Mouse (Mus musculus) urinary bladder, postnatal 36 days (tissue): Measurements from ENCODE around the gene Gm43518.

ENCODE experiments used
- DNase-seq, 2 experiments: peaks; one replicate each; pipeline ENCODE4 v3.0.0; 2022; ENCODE audit warnings: low spot score in 2 of 2, mixed read lengths in 1 of 2

Gm43518 gene

DNA sequence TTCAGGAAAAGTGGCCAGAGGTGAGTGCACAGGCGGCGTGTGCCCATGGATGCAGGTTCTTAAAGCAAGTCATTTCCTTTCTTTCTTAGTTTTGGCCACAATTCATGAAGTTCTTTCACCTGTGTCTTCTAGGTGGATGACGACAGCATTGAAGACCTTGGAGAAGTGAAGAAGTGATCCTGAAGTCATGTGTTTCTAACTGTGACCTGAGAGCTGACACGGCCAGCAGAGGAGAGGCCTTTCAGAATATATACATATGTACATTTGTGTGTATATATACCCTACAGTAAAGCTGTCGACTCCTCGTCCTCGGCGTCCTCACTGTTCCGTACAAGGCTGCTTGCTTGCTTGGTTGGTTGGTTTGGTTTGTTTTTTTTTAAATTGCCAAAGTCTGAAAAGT is at the start of gene Gm43518:
Gene Gm43518, plus strand, starts transcription at position 301 of the 400 bp plus-strand sequence.
- DNase-seq, result no peak

DNA sequence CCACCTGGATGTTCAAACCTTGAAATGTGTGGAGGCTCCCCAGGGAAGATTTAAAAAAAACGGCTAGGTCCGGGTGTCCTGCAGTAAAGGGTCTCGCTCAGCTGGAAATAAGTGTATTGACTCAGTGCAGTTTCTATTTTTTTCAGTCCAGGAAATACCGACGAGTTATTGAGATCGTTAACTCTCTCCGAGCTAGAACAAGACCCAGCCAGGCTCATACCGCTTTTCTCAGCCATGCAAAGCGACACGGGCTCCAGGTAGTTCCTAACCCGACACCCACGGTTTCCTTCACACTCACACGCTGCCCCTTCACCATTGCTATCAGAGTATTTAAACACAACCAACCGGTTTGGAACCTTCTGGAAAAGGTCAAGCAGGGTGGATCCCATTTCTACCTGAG is 49.2 kb upstream of the Gm43518 start:
- DNase-seq, result no peak

DNA sequence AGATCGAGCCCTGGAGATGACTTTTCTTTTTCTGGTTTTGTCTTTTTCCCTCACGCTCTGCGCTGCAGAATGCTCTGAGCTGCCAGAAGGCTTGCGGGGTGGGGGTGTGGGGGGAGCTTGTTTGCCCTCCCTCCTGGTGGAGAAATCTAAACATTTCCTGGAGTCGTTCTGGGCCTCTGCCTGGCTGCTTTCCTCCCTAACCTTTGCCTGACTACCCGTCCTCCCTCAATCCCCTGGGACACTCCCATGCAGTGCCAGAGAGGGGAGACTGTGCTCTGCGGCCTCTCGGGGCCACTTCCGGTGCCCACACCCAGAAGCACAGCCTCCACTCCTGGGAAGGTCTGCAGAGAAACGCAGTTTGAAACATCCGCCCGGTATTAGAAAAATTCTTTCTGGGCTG is 47.3 kb upstream of the Gm43518 start, which contains the start of gene Hcar1:
Gene Hcar1, minus strand, starts transcription at position 93 of the 400 bp plus-strand sequence.
- DNase-seq, result peak in 1 of 2 experiments; percentile 68

DNA sequence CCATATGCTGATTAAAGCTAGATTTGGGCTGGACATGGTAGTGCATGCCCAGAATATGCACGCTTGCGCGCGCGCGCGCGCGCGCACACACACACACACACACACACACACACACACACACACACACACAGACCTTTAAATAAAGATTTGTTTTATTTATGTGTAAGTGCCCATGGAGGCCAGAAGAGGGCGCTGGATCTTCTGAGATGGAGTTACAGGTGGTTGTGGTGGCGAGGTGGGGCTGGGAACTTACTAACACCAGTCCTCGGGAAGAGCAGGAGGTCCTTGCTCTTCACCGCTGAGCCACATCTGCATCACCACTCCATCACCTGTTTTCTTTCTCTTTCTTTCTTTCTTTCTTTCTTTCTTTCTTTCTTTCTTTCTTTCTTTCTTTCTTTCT is 46.4 kb upstream of the Gm43518 start:
- no peak for DNase-seq

DNA sequence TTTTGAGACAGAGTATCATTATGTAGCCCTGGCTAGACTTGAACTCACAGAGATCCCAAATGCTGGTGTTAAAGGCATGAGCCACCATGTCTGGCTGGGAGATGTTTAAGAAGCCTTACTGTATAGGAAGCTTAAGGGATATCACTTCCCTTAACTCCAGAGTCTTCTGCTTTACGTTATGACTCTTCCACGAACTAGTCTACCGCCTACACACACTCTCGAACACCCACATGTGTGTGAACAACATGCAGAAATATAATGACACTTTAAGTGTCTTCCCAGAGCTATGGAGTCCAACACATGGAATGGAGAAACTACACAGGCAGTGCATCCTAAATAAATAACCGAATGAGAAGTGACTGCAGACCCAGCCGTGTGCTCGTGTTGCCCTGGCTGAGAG is 43.3 kb upstream of the Gm43518 start:
- no peak for DNase-seq

DNA sequence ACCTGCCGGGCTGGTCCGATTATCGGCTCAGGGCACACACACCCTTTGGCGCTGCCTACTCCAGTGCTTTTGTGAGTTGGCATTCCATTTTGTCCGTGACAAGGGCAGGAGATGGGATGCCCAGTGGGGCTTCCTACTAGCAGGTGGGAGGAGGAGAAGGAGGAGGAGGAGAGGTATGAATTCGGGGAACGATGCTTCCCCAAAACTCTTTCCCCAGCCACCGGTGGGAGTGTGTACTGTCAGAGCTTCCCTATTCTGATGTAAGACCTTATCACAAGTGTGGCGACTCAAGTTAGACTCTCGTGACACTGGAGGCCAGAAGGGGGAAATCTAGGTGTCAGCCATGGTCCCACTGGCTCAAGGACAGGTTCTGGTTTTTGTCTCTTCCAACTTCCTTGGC is 42.9 kb upstream of the Gm43518 start:
- DNase-seq, result no peak

DNA sequence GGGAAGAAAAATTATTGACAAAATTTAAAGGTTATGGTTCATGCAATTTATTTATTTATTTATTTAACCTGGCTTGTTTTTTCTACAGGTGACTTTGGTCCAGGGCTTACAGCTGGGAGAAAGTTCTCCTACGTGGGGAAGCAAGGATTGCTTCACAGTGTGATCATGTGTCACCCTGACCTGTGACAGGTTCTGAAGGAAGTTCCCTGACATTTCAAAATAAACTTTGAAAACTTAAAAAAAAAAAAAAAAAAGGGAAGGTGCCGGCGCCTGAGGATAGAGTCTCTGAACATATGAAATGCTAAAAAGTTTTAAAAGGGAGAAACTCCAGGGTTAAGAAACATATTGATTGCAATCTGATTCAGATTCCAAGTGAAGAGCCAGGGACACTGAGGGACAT is 40.9 kb upstream of the Gm43518 start:
- no peak for DNase-seq

- no peak for DNase-seq
These were observed 36.9 kb upstream of the Gm43518 start for GRCm38 (mm10) chr5:123890312-123890711.

GRCm38 (mm10) chr5:123890987-123891386 is 36.2 kb upstream of the Gm43518 start:
- no peak for DNase-seq

GRCm38 (mm10) chr5:123891669-123892068 is 35.5 kb upstream of the Gm43518 start:
- no peak for DNase-seq

DNA sequence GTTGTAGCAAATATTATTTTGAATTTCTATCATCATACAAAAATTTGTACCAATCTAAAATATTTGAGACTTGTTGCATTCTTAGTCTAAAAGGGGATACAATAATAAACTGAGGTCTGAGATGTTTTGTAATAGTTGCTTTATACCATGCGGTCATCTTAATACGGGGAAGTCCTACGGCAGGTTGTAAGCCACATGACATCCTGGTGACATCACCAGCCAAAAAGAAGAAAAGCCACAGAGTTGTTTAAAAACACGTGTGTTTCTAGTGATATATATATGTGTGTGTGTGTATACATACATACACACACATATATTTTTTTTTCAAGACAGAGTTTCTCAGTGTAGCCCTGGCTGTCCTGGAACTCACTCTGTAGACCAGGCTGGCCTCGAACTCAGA is 33.7 kb upstream of the Gm43518 start:
- DNase-seq, result no peak

GRCm38 (mm10) chr5:123896395-123896794 is 30.8 kb upstream of the Gm43518 start:
- no peak for DNase-seq

- no peak for DNase-seq
These were observed 29.9 kb upstream of the Gm43518 start for GRCm38 (mm10) chr5:123897352-123897751.

GRCm38 (mm10) chr5:123904059-123904672 is 23.1 kb upstream of the Gm43518 start:
- DNase-seq, result no peak

DNA sequence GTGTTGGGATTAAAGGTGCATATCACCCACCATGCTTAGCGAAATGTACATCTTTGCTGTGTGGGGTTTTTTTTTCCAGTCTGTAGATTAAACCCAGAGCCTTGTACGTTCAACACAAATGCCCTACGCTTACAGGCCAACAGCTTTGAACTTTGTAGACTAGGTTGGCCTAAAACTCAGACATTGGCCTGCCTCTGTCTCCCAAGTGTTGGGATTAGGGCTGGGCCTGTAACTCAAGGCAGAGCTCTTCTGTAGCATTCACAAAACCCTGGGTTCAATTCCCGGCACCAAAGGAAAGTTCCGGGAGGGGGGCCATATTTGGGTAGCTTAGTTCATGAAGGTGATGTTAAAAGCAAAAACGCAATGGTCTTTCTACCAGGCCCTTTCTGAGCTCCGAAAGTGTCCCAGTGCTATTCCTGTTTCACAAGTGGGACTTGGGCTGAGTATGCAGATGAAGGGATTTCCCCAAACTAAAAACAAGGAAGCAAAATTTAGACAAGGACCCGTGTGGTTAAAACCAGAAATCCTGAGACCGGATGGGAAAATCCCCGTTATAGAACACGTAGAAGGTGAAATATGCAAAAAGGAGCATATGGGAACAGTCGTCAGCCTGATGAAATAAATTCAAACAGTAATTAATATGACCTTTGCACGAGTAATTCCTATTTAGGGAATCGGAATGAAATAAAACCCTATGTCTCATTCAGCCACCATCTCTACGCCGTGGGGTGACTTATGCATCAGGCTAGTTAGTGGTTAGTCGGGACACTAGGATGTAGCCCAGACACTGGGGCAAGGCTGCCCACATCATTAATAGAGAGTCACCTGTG is 20.9 kb upstream of the Gm43518 start:
- no peak for DNase-seq

GRCm38 (mm10) chr5:123906976-123907630 is 20.1 kb upstream of the Gm43518 start, which contains the start of gene Denr:
Gene Denr, plus strand, starts transcription at chr5:123907175.
- peak; percentile 98 to 99 for DNase-seq

- DNase-seq, result no peak
These were observed 19.6 kb upstream of the Gm43518 start for GRCm38 (mm10) chr5:123907631-123907977.

- no peak for DNase-seq
These were observed 12.4 kb upstream of the Gm43518 start for GRCm38 (mm10) chr5:123914852-123915251.

DNA sequence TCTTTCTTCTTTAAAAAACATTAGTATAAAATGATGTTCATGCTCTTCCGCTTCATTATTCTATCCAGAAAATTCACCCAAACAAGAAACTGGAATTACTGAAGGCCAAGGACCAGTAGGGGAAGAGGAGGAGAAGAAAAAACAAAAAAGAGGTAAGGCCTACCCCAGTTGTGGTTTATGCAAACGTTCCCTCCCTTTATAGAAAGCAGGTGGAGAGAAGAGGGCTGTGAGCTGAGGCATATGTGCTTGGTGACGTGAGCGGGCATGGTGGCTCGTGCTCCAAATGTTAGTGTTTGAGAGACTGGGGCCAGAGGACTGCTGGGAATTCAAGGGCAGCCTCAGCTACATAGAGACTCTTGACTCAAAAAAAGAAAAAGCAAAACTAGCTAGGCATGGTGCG is 5.1 kb upstream of the Gm43518 start:
- no peak for DNase-seq

DNA sequence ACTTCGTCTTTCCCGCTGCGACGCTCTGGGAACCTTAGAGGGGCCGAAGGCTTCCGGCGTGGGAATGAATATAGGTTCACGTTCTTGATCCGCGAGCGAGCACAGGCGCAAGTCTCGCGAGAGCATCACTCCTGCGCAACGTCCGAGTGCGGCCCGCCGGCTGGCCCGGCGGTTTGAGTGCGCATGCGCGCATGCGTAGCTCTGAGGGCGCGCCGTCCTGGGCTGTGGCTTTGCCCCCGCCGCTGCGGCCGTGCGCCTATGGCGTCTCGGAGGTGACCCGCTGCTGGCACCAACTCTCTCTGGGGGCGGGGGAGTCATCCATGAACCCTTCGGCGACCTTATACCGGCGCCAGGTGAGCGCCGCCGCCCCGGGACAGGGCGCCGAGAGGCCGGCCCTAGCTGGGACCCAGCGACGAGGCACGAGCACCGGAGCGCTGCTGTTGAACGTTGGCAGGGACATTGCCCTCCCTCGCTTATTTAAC is 3.3 kb downstream of the Gm43518 start, which contains the start of gene Ccdc62:
Gene Ccdc62, plus strand, starts transcription at position 172 of the 482 bp plus-strand sequence.
- peak; percentile 84 to 93 for DNase-seq

DNA sequence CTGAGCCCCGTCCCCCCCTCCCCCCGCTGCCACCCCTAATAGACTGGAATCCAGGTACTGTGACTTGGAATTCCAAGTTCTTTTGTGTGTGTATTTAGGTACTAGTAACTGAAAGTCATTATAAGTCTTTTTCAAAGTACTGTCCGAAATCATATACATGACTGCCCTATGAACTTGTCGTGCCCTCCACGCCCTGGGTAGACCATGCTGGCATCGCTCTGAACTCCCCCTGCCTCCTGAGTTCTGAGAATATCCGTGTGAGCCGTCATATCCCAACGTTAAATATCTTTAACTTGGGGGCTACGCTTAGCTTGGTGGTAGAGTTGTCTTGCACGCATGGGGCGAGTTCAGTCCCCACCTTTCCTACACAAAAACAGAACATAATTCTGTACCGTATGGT is 3.9 kb downstream of the Gm43518 start:
- DNase-seq, result no peak

DNA sequence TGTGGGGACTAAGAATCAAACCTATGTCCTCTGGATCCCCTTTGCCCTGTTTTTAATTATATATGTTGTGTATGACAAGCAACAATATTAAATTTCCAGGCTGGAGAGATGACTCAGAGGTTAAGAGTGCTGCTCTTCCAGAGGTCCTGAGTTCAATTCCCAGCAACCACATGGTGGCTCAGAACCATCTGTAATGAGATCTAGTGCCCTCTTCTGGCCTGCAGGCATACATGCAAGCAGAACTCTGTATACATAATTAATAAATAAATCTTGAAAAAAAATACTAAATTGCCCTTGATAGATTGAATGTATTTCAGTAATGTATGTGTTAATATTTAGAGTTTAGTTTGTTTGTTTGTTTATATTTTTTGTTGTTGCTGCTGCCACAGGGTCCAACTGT is 5.7 kb downstream of the Gm43518 start:
- no peak for DNase-seq
